22 mouse cellular contexts compared by ENCODE assay signal in the genomic region with DNA sequence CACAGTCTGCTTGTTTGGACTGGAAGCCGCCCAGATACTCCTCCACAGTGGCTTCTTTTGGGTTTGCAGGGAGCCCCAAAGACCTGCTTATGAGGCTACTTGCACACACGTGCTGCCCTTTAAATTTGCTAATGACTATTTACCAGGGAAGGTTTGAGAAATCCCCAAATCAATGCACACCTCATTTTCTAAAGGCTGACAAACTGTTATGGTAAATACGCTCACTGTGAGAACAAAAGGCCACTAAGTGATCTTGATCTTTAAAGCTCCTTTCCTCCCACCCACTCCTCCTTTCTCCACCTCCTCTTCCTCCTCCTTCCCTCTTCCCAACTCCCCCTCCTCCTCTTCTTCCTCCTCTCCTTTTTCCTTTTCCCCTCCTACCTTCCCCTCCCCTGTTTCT. TPM values are rescaled to one million over a fixed set of nuclear protein-coding genes. Genes with fewer than 3 reads are reported as not detected.
A peak's percentile ranks its signal among the peaks of the same experiment; 100 is the strongest.
DNase-seq lines count a peak whose midpoint lies in the region; ATAC-seq and TF ChIP-seq lines count a peak whose summit lies in the region.
"Had no signal": no experiment of that assay in that cellular context is flagged by ENCODE, and none has a peak within 500 bp of the region (broad histone marks: within the 10 kb centered on the region; RNA-seq: fewer than 3 reads in every experiment).

No protein-coding gene starts in this region.

- in situ Hi-C loops in ES-E14 (cut with MboI; ENCODE audit: low sequenced_read_pairs in 2 of 2, unreplicated experiment in 2 of 2): no loop called here

- no peak for TF ChIP-seq POLR2A in ES-Bruce4 (IDR thresholded peaks at IDR 0.05; ENCODE audit: insufficient read depth, low read length)

- no peak for DNase-seq in ES-E14 (ENCODE audit: low read depth, low spot score)
- DNase-seq in embryonic facial prominence, embryonic 10.5 days (ENCODE audit: low spot score): no peak
- DNase-seq in layer of hippocampus, adult 8-10 months (ENCODE audit: low spot score in 2 of 2): no peak
- DNase-seq in spleen, postnatal 14 days (ENCODE audit: low spot score in 2 of 2): no peak
- DNase-seq: adrenal gland, adult 2 months; adrenal gland, postnatal 14 days; cerebellum, adult 11 months; cerebellum, adult 8-10 months; cerebellum, postnatal 10 days; cerebellum, postnatal 36 days; embryo, embryonic 11 days; gastrocnemius, postnatal 10 days; gastrocnemius, postnatal 36 days; heart, adult 2 months had no signal

- no peak overlapping the region for H3K9ac ChIP-seq in ES-Bruce4 (ENCODE audit: low read depth, poor library complexity, severe bottlenecking)
- no peak overlapping the region for H3K9ac ChIP-seq in ES-E14 (ENCODE audit: insufficient read depth, low read depth, low read length, poor library complexity, severe bottlenecking)
- no peak overlapping the region for H3K9ac ChIP-seq in forebrain, embryonic 13.5 days
- H3K9ac ChIP-seq: hindbrain, embryonic 12.5 days; hindbrain, embryonic 15.5 days had no signal

- no peak for ATAC-seq in forebrain, embryonic 13.5 days
- ATAC-seq: CD4-positive, CD25-positive, alpha-beta regulatory T cell, adult 4 months; forebrain, embryonic 16.5 days; intestine, postnatal 0 days had no signal

- H3K27ac ChIP-seq in ES-Bruce4 (ENCODE audit: insufficient read depth, low read length) (peak overlapping the region; percentile 54; the same call in 1 of the 2 replicates), ES-E14 (ENCODE audit: insufficient read depth, low read depth, low read length, poor library complexity, severe bottlenecking) (peak overlapping the region; percentile 49; the same call in 1 of the 2 replicates)
- H3K27ac ChIP-seq in embryonic facial prominence, embryonic 10.5 days (replicated peaks): peak overlapping the region; percentile 59
- H3K27ac ChIP-seq in forebrain, embryonic 13.5 days: no peak overlapping the region
- H3K27ac ChIP-seq: heart, adult 2 months; hindbrain, embryonic 12.5 days; hindbrain, embryonic 15.5 days had no signal

- H3K4me3 ChIP-seq in ES-Bruce4 (ENCODE audit: low read depth, low read length): no peak overlapping the region
- H3K4me3 ChIP-seq in ES-E14 (ENCODE audit: insufficient read depth in 1 of 2, low read depth in 1 of 2, low read length in 2 of 2, poor library complexity in 1 of 2, severe bottlenecking in 1 of 2): no peak overlapping the region
- H3K4me3 ChIP-seq in embryonic facial prominence, embryonic 10.5 days: no peak overlapping the region
- H3K4me3 ChIP-seq in forebrain, embryonic 13.5 days: no peak overlapping the region
- H3K4me3 ChIP-seq: heart, adult 2 months; hindbrain, embryonic 12.5 days; hindbrain, embryonic 15.5 days had no signal

- 42% methylated on average over 3 of the region's 3 CpGs for WGBS in embryonic facial prominence, embryonic 10.5 days
- WGBS in forebrain, embryonic 13.5 days: 28% methylated on average over 3 of the region's 3 CpGs

- H3K36me3 ChIP-seq in ES-Bruce4 (ENCODE audit: control insufficient read depth, insufficient read depth, low read length, poor library complexity, severe bottlenecking): no peaks in the 10 kb centered on the region
- no peaks in the 10 kb centered on the region for H3K36me3 ChIP-seq in ES-E14 (ENCODE audit: control insufficient read depth, insufficient read depth, low read length, poor library complexity, severe bottlenecking)
- H3K36me3 ChIP-seq in embryonic facial prominence, embryonic 10.5 days (replicated peaks): no peaks in the 10 kb centered on the region
- no peaks in the 10 kb centered on the region for H3K36me3 ChIP-seq in forebrain, embryonic 13.5 days (ENCODE audit: poor library complexity, severe bottlenecking)
- H3K36me3 ChIP-seq: hindbrain, embryonic 12.5 days; hindbrain, embryonic 15.5 days had no signal

- no peaks in the 10 kb centered on the region for H3K27me3 ChIP-seq in ES-Bruce4 (ENCODE audit: control insufficient read depth, insufficient read depth, low read length, poor library complexity, severe bottlenecking)
- no peaks in the 10 kb centered on the region for H3K27me3 ChIP-seq in embryonic facial prominence, embryonic 10.5 days (replicated peaks; ENCODE audit: low read depth, poor library complexity, severe bottlenecking)
- H3K27me3 ChIP-seq in forebrain, embryonic 13.5 days: no peaks in the 10 kb centered on the region
- H3K27me3 ChIP-seq: hindbrain, embryonic 12.5 days; hindbrain, embryonic 15.5 days had no signal

- no peak overlapping the region for H3K4me2 ChIP-seq in forebrain, embryonic 13.5 days
- H3K4me2 ChIP-seq: heart, embryonic 11.5 days; hindbrain, embryonic 12.5 days; hindbrain, embryonic 15.5 days had no signal

- TF ChIP-seq EP300 in ES-Bruce4 (IDR thresholded peaks at IDR 0.05; ENCODE audit: insufficient read depth, low read depth, low read length): 0 out of 2 replicates have a peak, but pooled peaks have one; percentile 27

- TF ChIP-seq CTCF in ES-Bruce4 (IDR thresholded peaks at IDR 0.05; ENCODE audit: low read depth, low read length): no peak

- no peaks in the 10 kb centered on the region for H3K9me3 ChIP-seq in ES-Bruce4 (replicated peaks; ENCODE audit: control insufficient read depth, insufficient read depth, low read length, poor library complexity, severe bottlenecking)
- H3K9me3 ChIP-seq in ES-E14 (ENCODE audit: control insufficient read depth, insufficient read depth, low read depth, low read length): no peaks in the 10 kb centered on the region
- H3K9me3 ChIP-seq in embryonic facial prominence, embryonic 10.5 days: no peaks in the 10 kb centered on the region
- no peaks in the 10 kb centered on the region for H3K9me3 ChIP-seq in forebrain, embryonic 13.5 days (replicated peaks)
- H3K9me3 ChIP-seq: hindbrain, embryonic 12.5 days; hindbrain, embryonic 15.5 days had no signal

- peaks cover 7% of the 10 kb centered on the region for H3K4me1 ChIP-seq in ES-Bruce4 (ENCODE audit: control insufficient read depth, insufficient read depth, low read length)
- H3K4me1 ChIP-seq in ES-E14 (ENCODE audit: control insufficient read depth in 2 of 2, insufficient read depth in 2 of 2, low read length in 2 of 2, poor library complexity in 1 of 2): peaks cover 13 to 19% of the 10 kb centered on the region in 2 experiments; a peak in 3 of 4 replicates
- H3K4me1 ChIP-seq in embryonic facial prominence, embryonic 10.5 days: peaks cover 23% of the 10 kb centered on the region
- no peaks in the 10 kb centered on the region for H3K4me1 ChIP-seq in forebrain, embryonic 13.5 days
- H3K4me1 ChIP-seq: hindbrain, embryonic 15.5 days had no signal

TF ChIP-seq in ES-E14, 5 proteins besides CTCF, POLR2A, EP300 and RAD21:
- no peak for TF ChIP-seq MAFK (IDR thresholded peaks at IDR 0.05; ENCODE audit: insufficient read depth, low read depth, low read length)
TF ChIP-seq in ES-E14: peak in this region for 0.

RNA-seq across cellular contexts. Expression of gene Cstf2t, which starts 23.4 kb away (rescaled TPM):
- polyA plus RNA-seq in ES-Bruce4 (2011; ENCODE audit: insufficient read depth, insufficient read length, low read depth, missing spikeins): 24.9 and 26.4 TPM in 2 replicates
- 23.7 and 27.7 TPM in 2 replicates for total RNA-seq in ES-E14 (2012; rRNA removed)
- polyA plus RNA-seq in embryonic facial prominence, embryonic 10.5 days (2016; fragmentation: Nextera tagmentation; extraction: Ambion mirVana): 56.2 and 57.5 TPM in 2 replicates
- 10 to 100 TPM; 74.0 to 76.0 (median 75.2) TPM for total RNA-seq in layer of hippocampus, adult 8-10 months (2022)
- 65.2 and 67.7 TPM in 2 replicates for polyA plus RNA-seq in forebrain, embryonic 13.5 days (2015; fragmentation: Nextera tagmentation; extraction: Ambion mirVana)
